Mouse (Mus musculus): ENCODE measurements at regions not wholly inside any gene's neighbourhood (a gene's known extent, or its start where the extent isn't known, plus 50 kb on each side); places are given as distances from the start of the nearest gene placed in this dataset.

DNA sequence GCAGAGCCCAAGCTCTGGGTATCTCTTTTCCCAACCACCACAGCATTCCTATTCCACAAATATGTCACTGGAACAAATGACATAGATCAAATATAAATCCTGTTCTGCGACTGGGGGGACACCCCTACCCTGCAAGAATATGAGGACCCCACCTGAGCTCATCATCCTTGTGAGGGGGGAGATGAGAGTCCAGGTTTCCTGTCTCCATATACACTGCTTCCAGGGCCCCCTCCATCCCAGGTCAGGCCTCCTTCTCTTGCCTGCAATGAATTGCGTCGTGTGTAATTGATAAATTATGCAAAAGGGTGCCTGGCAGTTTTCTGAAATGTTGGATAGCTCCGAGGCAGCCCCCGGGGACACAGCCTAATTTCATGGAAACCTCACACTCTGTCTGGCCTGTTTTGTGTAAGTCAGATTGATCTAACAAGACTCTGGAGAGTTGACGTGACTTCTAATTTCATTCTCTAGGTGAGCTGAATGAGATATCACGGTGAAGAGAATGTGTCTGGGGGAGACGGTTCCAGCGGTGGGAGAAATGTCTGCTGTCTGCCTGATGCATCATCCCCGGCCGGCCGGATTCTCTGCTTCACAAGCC lies 110.3 kb upstream of the Tle3 start:
- DNase-seq (ENCODE audit: extremely low spot score) = no peak

DNA sequence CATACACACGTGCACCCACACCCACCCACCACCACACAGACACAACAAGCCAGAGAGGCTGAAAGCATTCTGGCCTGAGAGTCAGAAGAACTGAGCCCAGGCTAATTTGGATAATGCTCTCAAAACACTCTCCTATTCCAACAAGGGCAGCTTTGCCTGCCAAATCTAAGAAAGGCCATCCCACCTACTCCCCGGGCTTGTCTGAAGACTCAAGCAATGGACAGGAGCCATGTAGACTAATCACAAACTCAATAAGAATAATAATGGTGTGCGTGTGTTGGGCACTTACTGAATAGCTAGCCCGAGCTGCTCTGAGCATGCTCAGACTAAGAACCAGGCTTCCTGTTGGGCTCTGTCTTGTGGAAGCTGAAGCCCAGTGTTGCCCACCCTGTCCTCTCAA lies 108.8 kb upstream of the Tle3 start:
- no peak for DNase-seq (ENCODE audit: extremely low spot score)

- no peak for DNase-seq (ENCODE audit: extremely low spot score)
These were observed 106.7 kb upstream of the Tle3 start for GRCm38 (mm10) chr9:61265466-61265865.

GRCm38 (mm10) chr9:61266992-61267391 lies 105.2 kb upstream of the Tle3 start:
- no peak for DNase-seq (ENCODE audit: extremely low spot score)

GRCm38 (mm10) chr9:61267541-61267940 lies 104.6 kb upstream of the Tle3 start:
- DNase-seq (ENCODE audit: extremely low spot score) = no peak

GRCm38 (mm10) chr9:61268162-61268561 lies 104.0 kb upstream of the Tle3 start:
- no peak for DNase-seq (ENCODE audit: extremely low spot score)

- DNase-seq (ENCODE audit: extremely low spot score) = no peak
These were observed 103.5 kb upstream of the Tle3 start for GRCm38 (mm10) chr9:61268681-61269080.

DNA sequence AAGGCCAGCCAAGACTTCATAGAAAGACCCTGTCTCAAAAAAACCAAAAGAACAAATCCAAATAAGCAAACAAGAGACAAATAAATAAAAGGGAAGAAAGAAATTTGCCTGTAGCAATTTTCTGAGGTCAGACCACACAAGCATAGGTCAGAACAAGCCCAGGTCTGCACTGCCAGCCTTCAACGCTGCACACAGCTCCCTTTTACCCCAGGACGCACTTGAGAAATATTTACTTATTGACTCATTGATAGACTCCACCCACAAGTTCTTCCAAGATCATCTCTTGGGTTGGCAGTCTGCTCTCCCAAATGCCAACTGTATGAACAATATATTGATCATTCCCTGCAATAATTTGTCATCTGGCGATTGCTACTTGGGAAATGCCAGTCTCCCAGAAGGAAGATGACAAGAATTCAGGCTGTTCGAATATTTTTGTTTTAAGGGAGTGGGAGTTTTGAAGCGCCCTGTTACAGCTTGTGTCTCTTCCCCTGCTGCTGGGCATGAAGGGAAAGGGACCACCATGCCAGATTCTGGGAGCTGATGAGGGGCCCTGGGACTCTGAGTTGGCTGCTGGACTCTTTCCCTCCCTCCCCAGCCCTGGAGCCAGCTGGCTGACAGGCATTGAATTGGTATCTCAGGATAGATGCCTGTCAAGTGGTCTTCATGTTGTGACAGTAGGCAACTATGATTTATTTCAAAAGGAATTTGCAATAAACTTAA lies 102.9 kb upstream of the Tle3 start:
- no peak for DNase-seq (ENCODE audit: extremely low spot score)

GRCm38 (mm10) chr9:61271243-61271642 lies 100.9 kb upstream of the Tle3 start:
- DNase-seq (ENCODE audit: extremely low spot score) = no peak

DNA sequence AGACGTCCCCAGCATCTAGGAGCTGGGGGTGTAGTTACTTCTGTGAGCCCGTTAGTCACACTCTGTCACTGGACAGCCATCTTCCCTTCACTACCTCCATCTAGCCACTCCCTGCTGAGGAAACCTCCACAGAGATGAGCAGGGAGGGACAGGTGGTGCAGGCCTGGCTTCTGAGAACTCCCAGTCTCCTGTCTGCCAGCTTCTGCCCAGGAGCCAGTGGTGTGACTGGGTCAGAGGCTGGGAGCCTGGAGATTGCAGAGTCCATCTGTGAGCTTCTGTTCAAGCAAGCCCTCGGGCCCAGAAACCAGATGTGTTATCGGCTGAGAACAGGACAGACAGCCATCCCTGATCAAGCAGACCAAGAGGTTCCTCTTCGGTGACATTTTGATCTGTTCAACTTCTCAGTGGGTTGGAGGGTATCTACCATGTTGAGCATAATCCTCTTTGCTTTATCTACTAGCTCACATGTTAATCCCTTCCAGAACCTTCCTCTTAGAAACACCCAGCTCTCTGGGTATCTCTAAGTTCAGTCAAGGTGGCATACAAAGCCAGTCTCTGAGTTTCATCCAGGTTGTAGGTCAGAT lies 100.3 kb upstream of the Tle3 start:
- no peak for DNase-seq (ENCODE audit: extremely low spot score)

DNA sequence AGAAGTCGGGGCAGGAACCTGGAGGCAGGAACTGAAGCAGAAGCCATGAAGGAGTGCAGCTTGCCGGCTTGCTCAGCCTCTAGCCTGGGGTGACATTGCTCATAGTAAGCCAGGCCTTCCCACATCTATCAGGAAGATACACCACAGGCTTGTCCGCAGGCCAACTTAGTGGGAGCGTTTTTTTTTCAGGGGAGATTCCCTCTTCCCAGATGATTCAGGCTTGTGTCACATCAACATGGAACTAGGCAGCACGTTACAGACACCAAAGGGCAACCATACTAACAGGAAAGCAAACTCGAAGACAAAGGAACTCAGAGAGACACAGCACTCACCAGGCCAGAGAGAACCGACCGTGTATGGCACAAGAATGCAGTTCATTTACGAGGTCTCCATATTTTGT lies 98.1 kb upstream of the Tle3 start:
- no peak for DNase-seq (ENCODE audit: extremely low spot score)

DNA sequence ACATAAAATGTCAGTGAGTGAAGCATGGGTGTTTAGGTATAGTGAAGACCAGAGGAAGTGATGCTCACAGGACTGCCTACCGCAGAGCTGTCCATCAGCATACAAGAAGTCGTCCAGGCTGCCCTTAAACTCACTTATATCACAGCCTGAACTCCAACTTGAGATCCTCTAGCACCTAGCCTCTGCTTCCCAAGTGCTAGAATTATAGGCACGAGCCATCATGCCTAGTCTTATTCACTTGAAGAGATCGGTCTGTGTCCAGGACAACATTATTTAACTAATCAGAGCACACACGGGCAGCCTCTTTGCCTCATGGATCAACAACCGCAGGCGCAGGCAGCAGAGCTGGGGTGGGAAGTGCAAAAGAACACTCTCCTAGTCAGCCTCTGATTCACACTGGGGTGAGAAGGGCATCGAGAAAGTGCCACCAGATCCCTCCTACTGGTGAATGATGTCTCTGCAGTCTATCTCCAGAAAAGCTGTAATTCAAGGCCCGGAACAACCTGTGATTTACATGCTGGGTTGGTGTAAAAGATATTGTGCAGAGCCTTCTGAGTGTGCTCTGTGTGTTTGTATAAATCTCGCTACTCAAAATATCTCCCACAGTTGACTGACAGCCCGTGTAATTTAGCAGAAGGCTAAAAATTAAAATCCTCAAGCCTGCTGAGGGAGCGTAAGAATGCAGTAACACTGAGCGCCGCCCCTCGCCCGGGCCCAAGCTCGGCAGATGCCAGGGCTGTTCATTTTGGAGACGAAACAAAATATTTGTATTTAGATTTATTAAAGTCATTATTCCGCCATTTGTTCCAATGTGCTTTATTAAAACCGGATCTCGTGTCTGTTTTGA lies 94.6 kb upstream of the Tle3 start:
- peak; percentile 77 for DNase-seq (ENCODE audit: extremely low spot score)

DNA sequence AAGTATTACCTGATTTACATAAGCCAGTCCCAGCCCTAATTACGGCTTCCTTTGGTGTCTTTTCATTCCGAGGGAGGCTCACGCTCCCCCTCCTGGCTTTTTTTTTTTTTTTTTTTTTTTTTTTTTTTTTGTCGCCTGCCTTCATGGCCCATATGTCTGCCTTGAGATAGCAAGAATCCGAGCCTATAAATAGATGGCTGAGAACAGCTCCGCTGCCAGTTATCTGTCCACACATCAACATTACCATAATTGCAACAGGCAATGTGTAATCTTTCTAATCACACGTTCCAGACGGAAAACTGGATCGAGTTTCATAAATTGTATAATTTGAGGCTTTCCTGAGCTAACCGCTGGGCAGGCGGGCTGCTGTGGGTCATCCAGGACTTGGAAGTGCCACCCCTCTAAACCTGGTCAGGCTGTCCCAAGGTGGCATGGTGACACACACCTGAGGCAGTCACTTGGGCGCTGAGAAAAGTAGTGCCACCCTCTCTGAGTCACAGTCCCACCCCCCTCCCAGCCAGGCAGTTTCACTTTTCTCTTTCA lies 93.9 kb upstream of the Tle3 start:
- DNase-seq (ENCODE audit: extremely low spot score) = no peak

GRCm38 (mm10) chr9:61279044-61279543 lies 93.1 kb upstream of the Tle3 start:
- no peak for DNase-seq (ENCODE audit: extremely low spot score)

- DNase-seq (ENCODE audit: extremely low spot score) = no peak
These were observed 91.1 kb upstream of the Tle3 start for GRCm38 (mm10) chr9:61280856-61281582.

DNA sequence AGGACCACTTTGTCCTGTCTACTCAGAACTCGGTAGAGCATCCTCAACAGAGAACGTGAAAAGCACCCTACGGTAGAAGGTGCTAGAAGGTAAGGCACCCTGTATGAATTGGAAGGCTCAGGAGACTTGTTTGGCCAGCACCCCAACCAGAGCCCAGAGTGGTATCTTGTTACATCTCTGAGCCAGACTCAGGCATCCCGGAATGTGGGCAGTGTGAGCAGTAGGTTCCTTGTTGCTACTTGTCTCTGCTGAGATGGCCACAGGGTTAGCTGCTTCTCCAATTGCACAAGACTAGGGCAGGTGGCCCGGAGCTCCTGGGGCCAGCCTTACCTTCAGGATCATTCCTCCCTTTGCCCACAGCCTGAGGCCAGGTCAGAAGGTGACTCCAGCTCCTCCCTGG lies 88.9 kb upstream of the Tle3 start:
- no peak for DNase-seq (ENCODE audit: extremely low spot score)

DNA sequence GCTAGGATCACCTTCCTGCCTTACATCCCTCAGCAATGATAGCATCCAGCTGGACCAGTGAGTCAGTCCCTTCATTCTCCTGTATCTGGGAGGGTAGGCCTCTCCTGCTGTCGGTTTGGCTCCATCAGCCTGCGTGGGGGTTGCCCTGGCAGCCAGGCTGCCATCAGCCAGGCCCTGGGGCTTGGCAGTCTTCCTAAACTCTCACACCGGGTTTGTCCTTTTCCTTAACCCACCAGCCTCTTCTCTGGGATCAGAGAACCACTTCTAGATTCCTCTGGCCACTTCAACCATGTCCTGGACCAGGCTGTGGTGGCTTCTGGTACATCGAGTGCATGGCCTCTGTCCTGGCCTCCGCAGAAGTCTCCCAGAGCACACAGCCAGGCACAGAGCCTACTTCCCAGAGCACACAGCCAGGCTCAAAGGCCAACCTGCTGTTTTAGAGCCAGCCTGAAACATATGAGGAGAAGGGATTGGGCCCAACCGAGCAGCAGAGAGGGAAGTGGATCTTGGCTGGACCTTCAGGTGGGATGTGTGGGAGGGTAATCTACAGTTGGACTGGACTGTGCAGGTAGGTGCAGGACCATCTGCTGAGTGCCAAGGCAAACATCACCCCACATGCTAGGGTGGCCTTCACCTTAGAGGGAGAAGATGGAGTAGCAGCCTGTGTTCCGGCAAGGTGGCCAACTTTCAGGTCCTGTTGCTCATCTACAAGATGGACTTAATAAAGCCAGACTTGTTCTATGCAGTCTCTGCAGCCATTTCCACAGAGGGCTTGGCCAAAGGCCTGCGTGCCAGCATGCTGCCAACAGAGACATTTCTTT lies 87.8 kb upstream of the Tle3 start:
- DNase-seq (ENCODE audit: extremely low spot score) = no peak

DNA sequence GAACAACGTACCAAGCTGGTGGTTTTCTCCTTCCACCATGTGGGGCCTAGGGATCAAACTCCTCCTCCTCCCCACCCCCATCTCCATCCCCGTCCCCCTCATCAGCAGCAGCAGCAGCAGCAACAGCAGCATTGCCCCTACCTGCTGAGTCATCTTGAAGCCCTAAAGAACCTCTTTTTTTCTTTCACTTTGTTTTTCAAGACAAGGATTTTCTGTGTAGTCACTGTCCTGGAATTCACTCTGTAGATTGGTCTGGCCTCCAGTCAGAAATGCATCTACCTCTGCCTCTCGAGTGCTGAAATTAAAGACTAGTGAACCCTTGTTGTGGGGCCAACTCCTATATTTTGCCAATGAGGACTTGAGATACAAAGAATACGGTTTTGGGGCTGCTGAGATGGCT lies 85.6 kb upstream of the Tle3 start:
- DNase-seq (ENCODE audit: extremely low spot score) = no peak

DNA sequence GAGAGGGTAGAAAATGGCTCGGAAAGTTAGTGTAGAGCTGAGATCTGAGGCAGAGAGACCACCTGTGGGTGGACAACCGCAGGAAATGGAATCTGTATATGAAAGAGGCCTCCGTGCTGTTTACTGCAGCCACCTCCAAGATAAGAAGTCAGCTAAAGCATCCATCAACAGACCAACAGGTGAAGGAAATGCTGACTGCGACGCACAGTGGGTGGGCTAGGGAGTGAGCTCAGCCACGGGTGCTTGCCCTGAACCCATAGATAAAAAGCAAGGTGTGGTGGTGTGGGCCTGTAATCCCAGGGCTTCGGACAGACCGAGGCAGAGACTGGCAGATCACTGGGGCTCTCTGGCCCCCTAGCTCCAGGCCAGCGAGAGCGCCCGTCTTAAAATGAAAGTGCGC lies 83.0 kb upstream of the Tle3 start:
- DNase-seq (ENCODE audit: extremely low spot score) = no peak

GRCm38 (mm10) chr9:61289713-61290112 lies 82.5 kb upstream of the Tle3 start:
- DNase-seq (ENCODE audit: extremely low spot score) = peak; percentile 51

Measured in embryo, embryonic 9.5 days (tissue).